Mouse (Mus musculus) MEL (cell line): ENCODE results near the gene Fkbp8.

Experiments
- CHD2 ChIP-seq: IDR thresholded peaks from 2 replicates; pipeline ENCODE4 v1.6.1; 2011; ENCODE audit warnings: low read length, improper control_type of control experiment
- CTCF ChIP-seq, 3 experiments: IDR thresholded peaks in 2 of 3; conservative IDR thresholded peaks in 1 of 3; 2 replicates each; pipeline ENCODE4 v1.5.1; 2011 to 2012; ENCODE audit warnings: low read length in 3 of 3, low read depth in 2 of 3, mild to moderate bottlenecking in 2 of 3, improper control_type of control experiment in 1 of 3, inconsistent platforms in 1 of 3, mixed read lengths in 1 of 3, moderate library complexity in 1 of 3; ENCODE audit not compliant: control insufficient read depth in 1 of 3, insufficient read depth in 1 of 3, poor library complexity in 1 of 3, severe bottlenecking in 1 of 3
- E2F4 ChIP-seq: IDR thresholded peaks from 2 replicates; pipeline ENCODE4 v1.6.1; 2011; ENCODE audit warnings: low read depth, low read length, improper control_type of control experiment, borderline replicate concordance
- EP300 ChIP-seq, 2 experiments: IDR thresholded peaks; 2 replicates each; pipeline ENCODE4 v1.6.1; 2011; ENCODE audit warnings: improper control_type of control experiment in 2 of 2, low read length in 2 of 2, low read depth in 1 of 2, mild to moderate bottlenecking in 1 of 2
- RCOR1 ChIP-seq: IDR thresholded peaks from 2 replicates; pipeline ENCODE4 v1.6.1; 2012; ENCODE audit warnings: low read depth, mild to moderate bottlenecking, inconsistent platforms, low read length, improper control_type of control experiment

- no peak for TF ChIP-seq CTCF (IDR thresholded peaks at IDR 0.05 in 2 of 3, conservative IDR thresholded peaks at IDR 0.05 in 1 of 3; ENCODE audit: control insufficient read depth in 1 of 3, insufficient read depth in 1 of 3, low read depth in 2 of 3, low read length in 3 of 3, poor library complexity in 1 of 3, severe bottlenecking in 1 of 3)
- no peak for TF ChIP-seq EP300 (IDR thresholded peaks at IDR 0.05; ENCODE audit: low read depth in 1 of 2, low read length in 2 of 2)
- TF ChIP-seq CHD2, result no peak
- no peak for TF ChIP-seq RCOR1
- no peak for TF ChIP-seq E2F4
Measured at GRCm38 (mm10) chr8:70513441-70513840, 14.1 kb upstream of the Fkbp8 start.
